Mouse (Mus musculus) heart, adult 2 months (tissue): ENCODE results near the gene Med14. TPM values are rescaled to one million over a fixed set of nuclear protein-coding genes. Genes with fewer than 3 reads are reported as not detected.

Experiments
- DNase-seq, 2 experiments: peaks; one replicate each; pipeline ENCODE4 v3.0.0; 2021
- H3K27ac ChIP-seq: fragments of 200-600 bp; 2 replicates; pipeline ENCODE4 v1.8.1; 2022
- H3K27me3 ChIP-seq: fragments of 200-500 bp; 2 replicates; pipeline ENCODE4 v1.6.1; 2012; ENCODE audit warnings: mild to moderate bottlenecking, low read length, inconsistent platforms, mixed read lengths; ENCODE audit not compliant: control insufficient read depth, insufficient read depth
- H3K36me3 ChIP-seq: fragments of 200-500 bp; 2 replicates; pipeline ENCODE4 v1.6.1; 2012; ENCODE audit warnings: low read length, inconsistent platforms; ENCODE audit not compliant: control insufficient read depth, insufficient read depth
- H3K4me1 ChIP-seq: fragments of 200-500 bp; 2 replicates; pipeline ENCODE4 v1.6.1; 2011; ENCODE audit warnings: low read length; ENCODE audit not compliant: control insufficient read depth, insufficient read depth
- H3K4me3 ChIP-seq: fragments of 200-600 bp; 2 replicates; pipeline ENCODE4 v1.8.1; 2022
- H3K79me2 ChIP-seq: fragments of 200-500 bp; replicated peaks from 2 replicates; pipeline ENCODE4 v1.6.1; 2012; ENCODE audit warnings: mild to moderate bottlenecking, inconsistent platforms, low read length, moderate library complexity, mixed read lengths; ENCODE audit not compliant: control insufficient read depth, insufficient read depth
- H3K9ac ChIP-seq: fragments of 200-500 bp; 2 replicates; pipeline ENCODE4 v1.6.1; 2012; ENCODE audit warnings: low read depth, mild to moderate bottlenecking, control low read depth, inconsistent platforms, low read length, mixed read lengths
- CTCF ChIP-seq: fragments of 200-600 bp; IDR thresholded peaks from 2 replicates; pipeline ENCODE4 v1.8.1; 2022; ENCODE audit warnings: antibody characterized with exemption, mild to moderate bottlenecking, moderate library complexity
- EP300 ChIP-seq: fragments of 200-500 bp; IDR thresholded peaks from 2 replicates; pipeline ENCODE4 v1.6.1; 2011; ENCODE audit warnings: low read depth, low read length, control low read depth; ENCODE audit not compliant: insufficient read depth
- POLR2A ChIP-seq: fragments of 200-500 bp; IDR thresholded peaks from 2 replicates; pipeline ENCODE4 v1.6.1; 2011; ENCODE audit warnings: mild to moderate bottlenecking, low read depth, low read length, control low read depth; ENCODE audit not compliant: insufficient read depth
- WGBS: fragments of 180-500 bp; shearing (Covaris S2); methylation state at CpG from one replicate; pipeline ENCODE4 v1.1.7; 2018; 5-methylcytosine and 5-hydroxymethylcytosine counted together
- intact Hi-C: fragments of 180-260 bp; cut with DNase I; formaldehyde crosslinking; loops from one replicate; pipeline ENCODE4 v1.15.1; 2025
- long read RNA-seq: library from polyadenylated mRNA; stranded (forward); transcript quantifications from one replicate; pipeline ENCODE4 v2.0.0, GENCODE M21; 2021
- polyA plus RNA-seq: library from polyadenylated mRNA; depleted of rRNA; stranded (reverse); fragments of >200 nt; gene quantifications from 2 replicates; pipeline ENCODE4 v1.2.3, GENCODE M21; 2012; rRNA removed
- total RNA-seq, 2 experiments: library from RNA; stranded (reverse); gene quantifications; 2 replicates each; pipeline ENCODE4 v1.2.3; 2021

Med14 gene
- total RNA-seq, result 10 to 100 TPM; 21.6 to 25.7 TPM
- polyA plus RNA-seq, result 14.2 and 26.0 TPM in 2 replicates
- long read RNA-seq, full-length matches to known transcripts, result 3 of 17 reads
- long read RNA-seq, partial matches to known transcripts, result 5 of 17 reads
- long read RNA-seq, other reads (novel, unspliced or antisense), result 9 of 17 reads

GRCm38 (mm10) chrX:12761626-12762333 lies at the start of gene Med14:
Gene Med14, minus strand, starts transcription at chrX:12762073.
- Histone ChIP-seq H3K4me1 (no peaks in the 10 kb centered on the region; the same call in none of the 2 replicates), H3K27ac (peak within 1 kb of the TSS; percentile 96), H3K27me3 (no peaks in the 10 kb centered on the region), H3K9ac (peak within 1 kb of the TSS; percentile 99), H3K4me3 (peak within 1 kb of the TSS; percentile 68), H3K36me3 (no peaks in the 10 kb centered on the region), H3K79me2 (no peaks in the 10 kb centered on the region)
- WGBS, result 4% methylated on average over 70 of the region's 79 CpGs
- peak; percentile 91 for DNase-seq
- intact Hi-C loops, result loop anchor here (2.0 to 5.0 kb wide), 5 partner anchors 41 to 521 kb away; partner anchors contain the start of genes Ddx3x and Usp9x
- TF ChIP-seq POLR2A, result peak; percentile 83
- peak; percentile 61 for TF ChIP-seq CTCF
- TF ChIP-seq EP300, result no peak

- H3K36me3 ChIP-seq, result no peaks in the 10 kb centered on the region
- 57% methylated on average over 4 of the region's 4 CpGs for WGBS
- no peak overlapping the region for H3K4me3 ChIP-seq
- intact Hi-C loops, result no loop called here
- no peaks in the 10 kb centered on the region for H3K27me3 ChIP-seq
- TF ChIP-seq EP300, result no peak
- TF ChIP-seq CTCF, result no peak
- TF ChIP-seq POLR2A, result no peak
- DNase-seq, result no peak
- H3K4me1 ChIP-seq, result no peaks in the 10 kb centered on the region
- H3K27ac ChIP-seq, result no peak overlapping the region
- no peaks in the 10 kb centered on the region for H3K79me2 ChIP-seq
- H3K9ac ChIP-seq, result no peak overlapping the region
These were observed 38.7 kb upstream of the Med14 start for GRCm38 (mm10) chrX:12800559-12800958.

- WGBS, result 28% methylated on average over 2 of the region's 2 CpGs
- Histone ChIP-seq H3K9ac (no peak overlapping the region; the same call in 1 of the 2 replicates), H3K27me3 (no peaks in the 10 kb centered on the region), H3K4me1 (no peaks in the 10 kb centered on the region), H3K4me3 (no peak overlapping the region), H3K27ac (no peak overlapping the region), H3K36me3 (no peaks in the 10 kb centered on the region), H3K79me2 (no peaks in the 10 kb centered on the region)
- intact Hi-C loops, result loop anchor here (2.0 kb wide), 1 partner anchor 118 kb away; no protein-coding TSS in a partner anchor
- peak; percentile 26 to 33 for DNase-seq
- TF ChIP-seq CTCF (peak; percentile 80), POLR2A (no peak)
These were observed 33.0 kb upstream of the Med14 start for GRCm38 (mm10) chrX:12794842-12795241.

GRCm38 (mm10) chrX:12791674-12792340 lies 29.9 kb upstream of the Med14 start:
- Histone ChIP-seq H3K36me3 (no peaks in the 10 kb centered on the region), H3K4me1 (no peaks in the 10 kb centered on the region), H3K27me3 (no peaks in the 10 kb centered on the region), H3K4me3 (no peak overlapping the region), H3K27ac (no peak overlapping the region), H3K79me2 (no peaks in the 10 kb centered on the region), H3K9ac (no peak overlapping the region)
- TF ChIP-seq CTCF (no peak), EP300 (no peak), POLR2A (no peak)
- 76% methylated on average over 4 of the region's 4 CpGs for WGBS
- intact Hi-C loops, result no loop called here
- no peak for DNase-seq

GRCm38 (mm10) chrX:12773236-12773635 lies 11.4 kb upstream of the Med14 start:
- WGBS, result 47% methylated on average over 3 of the region's 3 CpGs
- Histone ChIP-seq H3K27me3 (no peaks in the 10 kb centered on the region), H3K9ac (no peak overlapping the region), H3K4me1 (peaks cover 4% of the 10 kb centered on the region), H3K79me2 (no peaks in the 10 kb centered on the region), H3K36me3 (no peaks in the 10 kb centered on the region), H3K27ac (no peak overlapping the region), H3K4me3 (no peak overlapping the region)
- no peak for TF ChIP-seq EP300
- no peak for TF ChIP-seq CTCF
- DNase-seq, result no peak
- intact Hi-C loops, result no loop called here

GRCm38 (mm10) chrX:12771561-12771960 lies 9.7 kb upstream of the Med14 start:
- Histone ChIP-seq H3K36me3 (no peaks in the 10 kb centered on the region), H3K27me3 (no peaks in the 10 kb centered on the region), H3K4me1 (peaks cover 5% of the 10 kb centered on the region), H3K4me3 (no peak overlapping the region), H3K79me2 (no peaks in the 10 kb centered on the region), H3K27ac (no peak overlapping the region), H3K9ac (no peak overlapping the region)
- intact Hi-C loops, result no loop called here
- WGBS, result 42% methylated on average over 2 of the region's 2 CpGs
- DNase-seq, result no peak
- TF ChIP-seq CTCF (no peak), POLR2A (no peak), EP300 (no peak)
